Mouse (Mus musculus) neutrophil, adult 5-6 weeks (primary cell): ENCODE data around the gene Col16a1. TPM values are rescaled to one million over a fixed set of nuclear protein-coding genes. Genes with fewer than 3 reads are reported as not detected.

Source experiments
- ATAC-seq: fragments of 151-379, 151-347 bp; 2 replicates; pipeline ENCODE4 v1.8.0; 2017; ENCODE audit warnings: mild to moderate bottlenecking, moderate TSS enrichment; ENCODE audit not compliant: insufficient number of reproducible peaks, poor library complexity, low FRiP score, severe bottlenecking; ENCODE audit errors: extremely low read depth
- total RNA-seq: library from RNA; stranded (forward); fragments of 200-1000 nt; gene quantifications from 2 replicates; pipeline ENCODE4 v1.2.3, GENCODE M21; 2017

The Col16a1 gene
- total RNA-seq, 1 experiment from 2014 or later = not detected

GRCm38 (mm10) chr4:130039351-130039750, 8.3 kb upstream of the Col16a1 start:
- no peak for ATAC-seq

DNA sequence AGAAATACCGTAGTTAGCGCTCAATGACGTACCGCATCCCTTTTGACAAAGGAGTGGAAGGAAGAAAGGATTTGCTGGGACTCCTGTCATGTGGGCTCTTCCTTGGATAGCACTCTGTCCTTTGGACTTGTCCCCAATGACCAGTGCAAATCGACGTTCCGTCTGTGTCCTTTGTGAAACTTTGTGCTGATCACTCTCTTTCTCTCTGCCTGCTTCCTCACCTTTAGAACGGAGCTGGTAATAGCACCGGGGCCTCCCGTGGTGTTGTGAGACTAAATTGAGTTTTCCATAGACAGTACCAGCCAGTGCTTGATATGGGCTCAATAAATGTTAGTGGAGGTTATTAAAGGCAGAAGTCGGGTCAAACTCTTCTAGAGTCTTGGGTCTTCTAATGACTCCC, 6.6 kb upstream of the Col16a1 start:
- no peak for ATAC-seq

GRCm38 (mm10) chr4:130044211-130044610, 3.4 kb upstream of the Col16a1 start:
- no peak for ATAC-seq

GRCm38 (mm10) chr4:130045609-130046008, 2.0 kb upstream of the Col16a1 start:
- ATAC-seq = peak; percentile 57

DNA sequence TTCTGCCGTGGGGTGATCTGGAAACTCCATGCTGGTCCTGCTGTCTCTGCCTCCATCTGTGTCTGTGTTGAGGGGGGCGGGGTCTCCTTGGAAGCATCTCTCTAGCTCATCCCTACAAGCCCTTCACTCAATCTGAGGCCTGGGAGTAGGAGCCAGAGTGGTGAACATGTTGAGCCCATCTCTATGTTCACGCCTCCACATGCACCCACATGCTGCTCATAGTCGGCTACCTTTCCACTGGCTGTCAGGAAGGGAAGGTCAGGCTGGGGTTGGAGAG, 501 bp downstream of the Col16a1 start:
- no peak for ATAC-seq

DNA sequence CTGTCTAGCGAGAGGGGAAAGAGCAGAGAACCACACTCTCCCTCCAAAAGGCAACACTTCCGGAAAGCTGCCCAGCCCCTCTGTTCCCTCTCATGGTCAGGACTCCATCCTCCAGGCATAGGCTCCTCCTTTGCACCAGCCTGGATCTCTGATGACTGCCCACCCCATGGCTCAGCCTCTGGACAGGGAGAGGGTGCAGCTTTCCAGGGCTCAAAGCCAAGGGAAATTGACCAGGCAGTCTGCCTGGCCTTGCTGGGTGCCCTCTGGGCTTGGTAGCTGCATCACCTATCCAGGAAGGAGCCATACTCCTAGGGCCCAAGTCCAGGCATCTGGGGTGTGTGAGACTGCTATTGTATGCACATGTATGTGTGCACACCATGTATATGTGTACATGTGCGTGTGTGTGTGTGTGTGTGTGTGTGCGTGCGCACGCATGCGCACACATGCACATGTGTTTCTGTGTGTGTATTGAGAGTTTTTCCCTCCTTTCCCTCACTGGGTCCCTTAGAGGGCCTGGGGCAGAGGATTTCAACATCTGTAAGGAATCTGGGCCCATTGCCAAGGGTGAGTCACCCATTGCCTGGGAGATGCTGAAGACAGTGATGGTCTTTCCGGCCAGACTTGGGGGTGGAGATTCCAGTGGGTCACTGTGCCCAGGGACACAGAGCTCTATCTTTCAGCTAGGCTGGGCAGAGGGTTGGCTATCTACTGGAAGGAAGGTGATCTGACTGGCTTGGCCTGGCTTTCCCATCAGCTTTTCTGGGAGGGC, 2.6 kb downstream of the Col16a1 start:
- ATAC-seq = no peak

DNA sequence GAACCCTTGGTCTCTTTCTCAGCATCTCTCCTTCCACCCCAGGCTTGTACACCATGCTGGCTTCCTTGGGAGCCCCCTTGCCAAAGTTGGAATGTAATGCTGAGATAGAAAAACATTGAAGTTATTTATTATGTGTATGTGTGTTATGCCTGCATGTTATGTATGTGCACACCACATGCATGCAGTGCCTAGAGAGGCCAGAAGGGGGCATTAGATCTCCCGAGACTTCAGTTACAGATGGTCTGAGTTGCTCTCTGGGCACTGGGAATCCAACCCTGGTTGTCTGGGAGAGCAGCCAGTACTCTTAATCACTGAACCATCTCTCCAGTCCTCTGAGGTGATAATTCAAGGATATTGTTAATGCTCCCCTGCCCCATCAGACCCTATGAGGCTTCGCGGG, 4.6 kb downstream of the Col16a1 start:
- ATAC-seq = no peak

DNA sequence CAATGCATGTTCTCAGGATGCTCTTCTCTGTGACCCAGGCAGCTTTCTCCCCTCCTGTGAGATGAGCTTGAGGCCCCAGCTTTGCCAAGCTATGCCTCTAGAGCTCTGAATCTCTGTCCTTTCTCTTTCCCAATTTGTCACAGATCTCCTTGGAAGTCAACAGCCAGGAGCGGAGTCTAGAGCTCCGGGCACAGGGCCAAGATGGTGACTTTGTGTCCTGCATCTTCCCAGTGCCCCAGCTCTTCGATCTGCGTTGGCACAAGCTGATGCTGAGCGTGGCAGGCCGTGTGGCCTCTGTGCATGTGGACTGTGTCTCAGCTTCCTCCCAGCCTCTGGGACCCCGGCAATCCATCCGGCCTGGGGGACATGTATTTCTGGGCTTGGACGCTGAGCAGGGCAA, 5.5 kb downstream of the Col16a1 start:
- no peak for ATAC-seq

DNA sequence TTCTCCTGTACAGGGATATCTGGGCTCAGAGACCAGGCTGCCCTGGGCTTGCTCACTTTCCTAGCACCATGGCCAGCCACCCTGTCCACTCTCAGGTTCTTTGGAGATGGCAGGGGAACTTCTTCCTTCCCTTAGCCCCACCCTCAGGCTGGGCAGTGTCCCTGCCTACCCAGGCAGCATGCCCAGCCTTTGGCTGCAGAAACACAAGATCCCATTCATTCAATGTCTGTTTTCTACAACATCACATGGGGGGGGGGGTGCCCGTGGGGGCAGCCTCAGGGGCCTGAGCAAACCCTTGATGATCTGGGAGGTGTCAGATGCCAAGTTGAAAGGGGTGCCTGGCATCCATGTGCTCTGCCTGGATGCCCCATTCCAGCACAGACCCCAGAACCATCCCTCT, 7.1 kb downstream of the Col16a1 start:
- no peak for ATAC-seq

DNA sequence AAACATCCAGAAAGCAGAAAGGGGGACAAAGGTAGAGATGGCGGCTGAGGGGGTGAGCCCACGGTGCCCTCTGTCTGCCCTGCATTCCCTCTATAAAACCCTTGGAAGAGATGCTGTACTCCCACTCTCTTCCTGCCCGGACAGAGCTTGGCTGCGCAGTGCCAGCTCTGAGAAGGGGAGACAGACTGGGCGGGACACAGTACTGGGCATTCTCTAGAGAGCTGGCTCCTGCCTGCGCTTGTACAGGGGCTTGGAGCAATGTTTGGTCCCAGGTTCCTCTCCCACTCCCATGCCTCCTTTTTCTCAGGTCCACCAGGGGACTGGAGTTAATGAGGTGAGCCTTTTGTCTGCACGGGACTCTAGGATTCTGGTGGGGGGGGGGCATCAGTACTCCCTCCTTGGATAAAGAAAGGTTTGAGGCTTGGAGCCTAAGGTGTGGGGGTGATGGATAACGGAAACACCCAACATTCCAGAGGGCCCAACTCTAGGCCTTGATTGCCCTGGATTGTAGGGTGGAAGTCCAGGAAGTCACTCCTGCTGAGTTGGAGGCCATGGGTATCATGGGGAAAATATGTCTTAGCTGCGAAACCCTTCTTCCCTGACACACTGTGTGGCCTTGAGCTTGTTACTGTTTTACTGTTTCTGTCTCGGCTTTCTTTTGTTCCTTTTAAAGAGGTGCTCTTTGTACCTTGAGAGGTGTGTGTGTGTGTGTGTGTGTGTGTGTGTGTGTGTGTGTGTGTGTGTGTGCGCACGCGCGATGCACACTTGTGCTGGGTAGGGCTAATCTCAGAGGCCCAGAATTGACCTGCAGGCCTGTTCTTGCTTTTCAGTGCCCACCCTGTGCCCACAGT, 7.7 kb downstream of the Col16a1 start:
- ATAC-seq = no peak

DNA sequence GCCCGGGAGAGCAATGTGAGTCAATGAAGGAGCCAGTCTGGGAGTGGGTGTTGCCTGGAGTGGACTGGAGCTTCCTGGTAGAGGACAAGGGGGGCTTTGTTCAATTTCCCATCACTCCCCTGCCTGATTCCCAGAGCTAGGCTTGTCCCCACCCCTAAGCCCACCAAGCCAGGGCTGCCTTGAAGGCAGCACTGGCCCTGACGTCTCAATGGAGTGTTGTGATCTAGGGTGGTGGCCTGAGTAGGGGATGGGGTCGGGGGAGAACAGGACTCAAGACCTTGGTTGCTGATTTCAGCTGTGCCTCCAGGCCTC, 8.3 kb downstream of the Col16a1 start:
- ATAC-seq = no peak

- ATAC-seq = no peak
Measured at GRCm38 (mm10) chr4:130056471-130056870, 8.8 kb downstream of the Col16a1 start.

DNA sequence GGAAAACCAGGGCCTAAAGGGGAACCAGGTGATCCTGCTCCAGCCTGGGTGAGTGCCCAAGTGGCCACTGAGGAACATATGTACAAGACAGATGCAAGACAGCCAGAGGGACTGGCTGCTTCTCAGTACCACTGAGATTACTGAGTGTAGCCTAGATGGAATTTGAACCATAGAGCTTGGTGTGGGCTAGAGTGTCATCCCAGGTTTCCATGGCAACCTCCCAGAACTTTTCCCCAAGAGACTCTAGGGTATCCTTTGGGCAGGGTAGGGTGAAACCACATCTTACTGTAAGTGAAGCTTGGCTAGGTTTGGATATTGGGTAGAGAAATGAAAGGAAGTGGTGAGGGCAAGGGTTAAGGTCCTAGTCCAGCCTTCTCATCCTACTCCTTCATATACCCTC, 13.3 kb downstream of the Col16a1 start:
- no peak for ATAC-seq

DNA sequence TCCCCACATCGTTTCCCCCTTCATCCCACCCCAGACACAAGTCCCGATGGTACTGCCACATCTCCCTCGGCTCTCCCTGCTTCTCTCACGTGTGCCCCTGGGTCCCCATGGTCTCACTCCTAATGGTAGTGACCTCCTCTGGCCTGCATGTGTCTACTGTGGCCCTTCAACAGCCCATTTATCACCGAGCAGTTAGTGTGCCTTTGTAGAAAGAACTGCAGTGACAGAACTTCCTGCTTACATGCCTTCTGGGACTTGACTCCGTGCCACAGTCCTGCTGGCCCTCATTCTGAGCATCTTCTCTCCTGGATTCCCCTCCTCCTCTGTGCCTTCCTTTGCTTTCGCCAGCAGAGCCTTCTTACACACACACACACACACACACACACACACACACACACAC, 15.6 kb downstream of the Col16a1 start:
- ATAC-seq = no peak

- ATAC-seq = no peak
Measured at GRCm38 (mm10) chr4:130066816-130067215, 19.2 kb downstream of the Col16a1 start.

- ATAC-seq = no peak
Measured at GRCm38 (mm10) chr4:130070523-130070922, 22.9 kb downstream of the Col16a1 start.

GRCm38 (mm10) chr4:130071758-130072157, 24.1 kb downstream of the Col16a1 start:
- no peak for ATAC-seq

GRCm38 (mm10) chr4:130073367-130073766, 25.7 kb downstream of the Col16a1 start:
- no peak for ATAC-seq

GRCm38 (mm10) chr4:130074761-130075515, 27.3 kb downstream of the Col16a1 start:
- no peak for ATAC-seq

- ATAC-seq = no peak
Measured at GRCm38 (mm10) chr4:130076856-130077255, 29.2 kb downstream of the Col16a1 start.
